Mouse (Mus musculus) kidney, adult 2 months (tissue): ENCODE data around the gene Vwc2. TPM values are rescaled to one million over a fixed set of nuclear protein-coding genes. Genes with fewer than 3 reads are reported as not detected.

Source experiments
- DNase-seq: peaks from one replicate; pipeline ENCODE4 v3.0.0; 2021
- H3K27ac ChIP-seq: fragments of 200-500 bp; 2 replicates; pipeline ENCODE4 v1.5.1; 2012; ENCODE audit warnings: low read depth, low read length, control low read depth, inconsistent platforms; ENCODE audit not compliant: insufficient read depth
- H3K27me3 ChIP-seq: fragments of 200-500 bp; replicated peaks from 2 replicates; pipeline ENCODE4 v1.6.1; 2012; ENCODE audit warnings: mild to moderate bottlenecking, moderate library complexity, low read length, inconsistent platforms; ENCODE audit not compliant: control insufficient read depth, insufficient read depth
- H3K36me3 ChIP-seq: fragments of 200-500 bp; 2 replicates; pipeline ENCODE4 v1.6.1; 2012; ENCODE audit warnings: mild to moderate bottlenecking, moderate library complexity, low read length, inconsistent platforms; ENCODE audit not compliant: control insufficient read depth, insufficient read depth
- H3K4me1 ChIP-seq: fragments of 200-500 bp; 2 replicates; pipeline ENCODE4 v1.6.1; 2011; ENCODE audit warnings: low read length; ENCODE audit not compliant: control insufficient read depth, insufficient read depth
- H3K4me3 ChIP-seq: fragments of 200-500 bp; 2 replicates; pipeline ENCODE4 v1.5.1; 2011; ENCODE audit warnings: mild to moderate bottlenecking, low read depth, low read length, control low read depth; ENCODE audit not compliant: insufficient read depth
- CTCF ChIP-seq: fragments of 200-500 bp; conservative IDR thresholded peaks from 2 replicates; pipeline ENCODE4 v1.5.1; 2011; ENCODE audit warnings: low read depth, mild to moderate bottlenecking, control low read depth, low read length, moderate library complexity, mixed read lengths; ENCODE audit not compliant: insufficient read depth, insufficient read length
- POLR2A ChIP-seq: fragments of 200-500 bp; IDR thresholded peaks from one replicate; pipeline ENCODE4 v1.6.1; 2011; ENCODE audit warnings: low read depth, low read length, control low read depth
- WGBS: fragments of 180-500 bp; shearing (Covaris S2); methylation state at CpG from one replicate; pipeline ENCODE4 v1.1.7; 2018; 5-methylcytosine and 5-hydroxymethylcytosine counted together
- polyA plus RNA-seq: library from polyadenylated mRNA; depleted of rRNA; stranded (reverse); fragments of >200 nt; gene quantifications from 2 replicates; pipeline ENCODE4 v1.2.3, GENCODE M21; 2012

Gene Vwc2
- polyA plus RNA-seq, 1 experiment, result 0.13 TPM

- no peak for TF ChIP-seq CTCF
- no peak for TF ChIP-seq POLR2A
- H3K27me3 ChIP-seq, result no peaks in the 10 kb centered on the region
- no peak overlapping the region for H3K4me3 ChIP-seq
- no peaks in the 10 kb centered on the region for H3K4me1 ChIP-seq
- no peak for DNase-seq
- H3K27ac ChIP-seq, result no peak overlapping the region
- no peaks in the 10 kb centered on the region for H3K36me3 ChIP-seq
These were observed 26.6 kb downstream of the Vwc2 start for GRCm38 (mm10) chr11:11140622-11141021.

- Histone ChIP-seq H3K27me3 (no peaks in the 10 kb centered on the region), H3K36me3 (no peaks in the 10 kb centered on the region), H3K27ac (no peak overlapping the region), H3K4me1 (no peaks in the 10 kb centered on the region), H3K4me3 (no peak overlapping the region)
- DNase-seq, result no peak
- TF ChIP-seq CTCF, result no peak
- no peak for TF ChIP-seq POLR2A
- WGBS, result 65% methylated on average over 1 of the region's 1 CpGs
These were observed 38.7 kb downstream of the Vwc2 start for GRCm38 (mm10) chr11:11152681-11153080.

- Histone ChIP-seq H3K36me3 (no peaks in the 10 kb centered on the region), H3K27ac (no peak overlapping the region), H3K4me3 (no peak overlapping the region), H3K4me1 (no peaks in the 10 kb centered on the region), H3K27me3 (no peaks in the 10 kb centered on the region)
- DNase-seq, result no peak
- 56% methylated on average over 4 of the region's 4 CpGs for WGBS
- no peak for TF ChIP-seq CTCF
- TF ChIP-seq POLR2A, result no peak
These were observed 57.4 kb downstream of the Vwc2 start for GRCm38 (mm10) chr11:11171396-11171795.

GRCm38 (mm10) chr11:11175259-11175658, 61.2 kb downstream of the Vwc2 start:
- TF ChIP-seq POLR2A (no peak), CTCF (no peak)
- no peak overlapping the region for H3K27ac ChIP-seq
- no peaks in the 10 kb centered on the region for H3K27me3 ChIP-seq
- no peak for DNase-seq
- H3K4me3 ChIP-seq, result no peak overlapping the region
- H3K4me1 ChIP-seq, result no peaks in the 10 kb centered on the region
- H3K36me3 ChIP-seq, result no peaks in the 10 kb centered on the region
- WGBS, result 68% methylated on average over 2 of the region's 2 CpGs

DNA sequence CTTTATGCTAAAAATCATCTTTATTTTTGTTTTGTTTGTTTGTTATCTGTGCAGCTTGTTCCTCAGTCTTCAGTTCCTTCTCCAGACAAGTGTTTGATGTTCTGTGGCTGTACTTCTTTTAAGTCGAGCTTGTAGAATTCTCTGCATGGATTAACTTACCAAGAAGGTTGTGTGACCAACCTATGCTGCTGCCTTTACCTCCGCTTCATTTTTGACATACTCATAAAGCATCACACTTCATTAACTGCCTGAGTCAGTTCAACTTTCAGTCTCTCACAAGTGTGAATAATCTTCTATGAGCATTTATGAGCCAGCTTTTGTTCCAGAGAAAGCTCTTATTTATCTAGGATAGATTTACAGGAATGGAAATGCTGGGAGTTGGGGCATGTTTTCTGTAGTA, 68.7 kb downstream of the Vwc2 start:
- Histone ChIP-seq H3K36me3 (no peaks in the 10 kb centered on the region), H3K4me1 (no peaks in the 10 kb centered on the region), H3K27ac (no peak overlapping the region), H3K27me3 (no peaks in the 10 kb centered on the region), H3K4me3 (no peak overlapping the region)
- no peak for DNase-seq
- no peak for TF ChIP-seq POLR2A
- TF ChIP-seq CTCF, result no peak
- 23% methylated on average over 2 of the region's 2 CpGs for WGBS

DNA sequence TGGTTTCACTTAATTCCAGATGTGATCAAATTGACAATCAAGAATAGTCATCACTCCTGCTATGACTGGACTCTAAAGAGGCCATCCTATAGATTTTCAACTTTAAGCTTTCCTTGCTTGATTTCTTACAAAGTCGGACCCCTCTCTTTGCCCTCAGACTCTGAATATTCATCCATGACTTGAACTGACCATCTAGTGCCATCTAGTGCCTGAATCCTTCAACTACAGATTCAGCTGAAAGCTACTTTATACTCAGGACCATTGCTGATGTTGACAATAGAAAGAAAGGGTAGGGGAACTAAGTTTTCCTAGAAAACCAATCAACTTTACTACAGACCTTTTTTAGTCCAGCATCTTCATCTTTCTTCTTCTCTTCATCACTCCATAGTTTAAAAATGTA, 109.1 kb downstream of the Vwc2 start:
- Histone ChIP-seq H3K4me3 (no peak overlapping the region), H3K27me3 (no peaks in the 10 kb centered on the region), H3K36me3 (no peaks in the 10 kb centered on the region), H3K27ac (no peak overlapping the region), H3K4me1 (no peaks in the 10 kb centered on the region)
- TF ChIP-seq CTCF (no peak), POLR2A (no peak)
- 6% methylated on average over 1 of the region's 1 CpGs for WGBS
- DNase-seq, result peak; percentile 2

- no peaks in the 10 kb centered on the region for H3K36me3 ChIP-seq
- no peaks in the 10 kb centered on the region for H3K27me3 ChIP-seq
- DNase-seq, result no peak
- H3K4me3 ChIP-seq, result no peak overlapping the region
- TF ChIP-seq CTCF (0 out of 2 replicates have a peak, but pooled peaks have one; percentile 6), POLR2A (no peak)
- 80% methylated on average over 1 of the region's 1 CpGs for WGBS
- H3K27ac ChIP-seq, result no peak overlapping the region
- H3K4me1 ChIP-seq, result no peaks in the 10 kb centered on the region
These were observed 125.3 kb downstream of the Vwc2 start for GRCm38 (mm10) chr11:11239346-11239745.

GRCm38 (mm10) chr11:11242694-11243377, 128.8 kb downstream of the Vwc2 start:
- WGBS, result 59% methylated on average over 6 of the region's 6 CpGs
- Histone ChIP-seq H3K27ac (no peak overlapping the region), H3K27me3 (no peaks in the 10 kb centered on the region), H3K4me3 (no peak overlapping the region), H3K4me1 (no peaks in the 10 kb centered on the region), H3K36me3 (no peaks in the 10 kb centered on the region)
- TF ChIP-seq POLR2A, result no peak
- TF ChIP-seq CTCF, result no peak
- no peak for DNase-seq
